ENCODE assay signal across 8 mouse cellular contexts in the genomic region with DNA sequence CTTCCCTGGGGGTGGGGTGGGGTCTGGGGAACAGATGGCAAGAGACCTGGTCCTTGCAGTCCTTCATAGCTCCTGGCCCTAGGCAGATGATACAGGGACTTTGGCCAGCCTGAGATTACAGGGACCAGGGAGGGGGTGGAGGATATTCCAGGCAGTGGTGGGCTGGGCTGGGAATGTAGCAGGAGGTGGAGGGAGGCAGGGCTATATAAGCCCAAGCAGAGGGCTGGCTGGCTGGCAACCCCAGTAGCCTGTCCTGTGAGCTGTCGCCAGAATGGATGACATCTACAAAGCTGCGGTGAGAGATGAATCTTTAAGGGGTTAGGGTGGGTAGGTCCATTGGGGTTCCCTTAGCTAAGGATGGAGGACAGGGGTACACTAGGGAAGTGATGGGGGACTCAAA. TPM values are rescaled to one million over a fixed set of nuclear protein-coding genes. Genes with fewer than 3 reads are reported as not detected.
A peak's percentile ranks its signal among the peaks of the same experiment; 100 is the strongest.
DNase-seq lines count a peak whose midpoint lies in the region; ATAC-seq and TF ChIP-seq lines count a peak whose summit lies in the region.

TSS of gene Tnnc1 (plus strand) at position 229 of the 400 bp plus-strand sequence.

- H3K4me3 ChIP-seq in bone marrow macrophage, adult 2 months (ENCODE audit: insufficient read depth, low read length) = peak within 1 kb of the TSS; percentile 67
- peak within 1 kb of the TSS; percentile 77 for H3K4me3 ChIP-seq in limb, embryonic 12.5 days (replicated peaks)

- WGBS in limb, embryonic 12.5 days = 68% methylated on average over 2 of the region's 2 CpGs

- TF ChIP-seq CTCF in bone marrow macrophage, adult 2 months (IDR thresholded peaks at IDR 0.05; ENCODE audit: low read depth, low read length) = no peak

- no peak within 1 kb of the TSS for H3K27ac ChIP-seq in bone marrow macrophage, adult 2 months (ENCODE audit: insufficient read depth, low read depth, low read length)
- peak within 1 kb of the TSS; percentile 12; the same call in 1 of the 2 replicates for H3K27ac ChIP-seq in limb, embryonic 12.5 days

- H3K4me1 ChIP-seq in bone marrow macrophage, adult 2 months (ENCODE audit: control insufficient read depth, insufficient read depth, low read length) = peaks cover 8% of the 10 kb centered on the region
- peaks cover 20% of the 10 kb centered on the region for H3K4me1 ChIP-seq in limb, embryonic 12.5 days (replicated peaks)

- no peak for TF ChIP-seq POLR2A in bone marrow macrophage, adult 2 months (IDR thresholded peaks at IDR 0.05; ENCODE audit: borderline replicate concordance, low read depth, low read length)

- H3K4me2 ChIP-seq in limb, embryonic 12.5 days = peak within 1 kb of the TSS; percentile 94

- ATAC-seq in limb, embryonic 12.5 days (ENCODE audit: insufficient number of reproducible peaks, insufficient read depth, low FRiP score, low TSS enrichment, low read depth) = no peak

- H3K9ac ChIP-seq in limb, embryonic 12.5 days (replicated peaks) = no peak within 1 kb of the TSS

- no peaks in the 10 kb centered on the region for H3K9me3 ChIP-seq in limb, embryonic 12.5 days

- H3K36me3 ChIP-seq in limb, embryonic 12.5 days = peaks cover 17% of the 10 kb centered on the region

- H3K27me3 ChIP-seq in limb, embryonic 12.5 days = no peaks in the 10 kb centered on the region

- peak; percentile 36 for DNase-seq in cerebellum, adult 9-10 months
- DNase-seq in cerebellum, postnatal 25 days = no peak
- peak; percentile 62 to 68 for DNase-seq in heart, adult 9 months (ENCODE audit: low spot score in 2 of 2)
- peak; percentile 65 for DNase-seq in yolk sac, embryonic 10.5 days (ENCODE audit: low spot score)
- no peak for DNase-seq in retina, postnatal 1 day
- no peak for DNase-seq in adrenal gland, adult 8-10 months

RNA-seq across cellular contexts. Expression of gene Tnnc1, which starts in this region (rescaled TPM):
- polyA plus RNA-seq in bone marrow macrophage, adult 2 months (2012; ENCODE audit: insufficient read depth, insufficient read length, missing spikeins) = 4.0 and 4.1 TPM in 2 replicates
- 140 and 161 TPM in 2 replicates for polyA plus RNA-seq in limb, embryonic 12.5 days (2016; fragmentation: Nextera tagmentation; extraction: Ambion mirVana)
- 1 to 10 TPM; 1.1 to 3.3 (median 1.9) TPM for total RNA-seq in adrenal gland, adult 8-10 months (2022)

Comparison
In these comparisons a context has a peak if more than half of its experiments do, and no peak if none do; other contexts are left out.
1. RNA of gene Tnnc1 (polyA plus RNA-seq): 140 to 161 TPM in limb, embryonic 12.5 days; 4.0 to 4.1 TPM in bone marrow macrophage, adult 2 months; every median in the first group is over 10 times any median in the second.
2. DNase-seq: peak in cerebellum, adult 9-10 months (single experiment), heart, adult 9 months (2 of 2) and yolk sac, embryonic 10.5 days (single experiment); none in cerebellum, postnatal 25 days (0 of 2), retina, postnatal 1 day (single experiment) and adrenal gland, adult 8-10 months (single experiment).